Mouse (Mus musculus) ES-E14 (cell line): ENCODE results near the gene Rnf130. TPM values are rescaled to one million over a fixed set of nuclear protein-coding genes. Genes with fewer than 3 reads are reported as not detected.

Experiments
- DNase-seq: peaks from one replicate; pipeline ENCODE4 v3.0.0-alpha.2; 2013; ENCODE audit warnings: low read depth, low spot score
- H3K27ac ChIP-seq: 2 replicates; pipeline ENCODE4 v1.5.1; 2012; ENCODE audit warnings: low read depth, mild to moderate bottlenecking, low read length, moderate library complexity, mixed read lengths; ENCODE audit not compliant: poor library complexity, insufficient read depth, severe bottlenecking
- H3K36me3 ChIP-seq: 2 replicates; pipeline ENCODE4 v1.6.1; 2012; ENCODE audit warnings: mild to moderate bottlenecking, low read length, moderate library complexity, mixed read lengths; ENCODE audit not compliant: control insufficient read depth, poor library complexity, insufficient read depth, severe bottlenecking
- H3K4me1 ChIP-seq, 2 experiments: fragments of 150-350 bp in 1 of 2; sonication (generic) in 1 of 2; 2 replicates each; pipeline ENCODE4 v1.6.1; 2012; ENCODE audit warnings: low read length in 2 of 2, mild to moderate bottlenecking in 1 of 2, mixed read lengths in 1 of 2; ENCODE audit not compliant: control insufficient read depth in 2 of 2, insufficient read depth in 2 of 2, poor library complexity in 1 of 2
- H3K4me3 ChIP-seq, 2 experiments: fragments of 150-350 bp in 1 of 2; sonication (generic) in 1 of 2; 2 replicates each; pipeline ENCODE4 v1.5.1; 2012; ENCODE audit warnings: low read length in 2 of 2, low read depth in 1 of 2, mild to moderate bottlenecking in 1 of 2, mixed read lengths in 1 of 2; ENCODE audit not compliant: insufficient read depth in 1 of 2, poor library complexity in 1 of 2, severe bottlenecking in 1 of 2
- H3K9ac ChIP-seq: 2 replicates; pipeline ENCODE4 v1.6.1; 2012; ENCODE audit warnings: low read depth, mild to moderate bottlenecking, low read length, mixed read lengths; ENCODE audit not compliant: poor library complexity, insufficient read depth, severe bottlenecking
- H3K9me3 ChIP-seq: fragments of 150-350 bp; sonication (generic); 2 replicates; pipeline ENCODE4 v1.6.1; 2012; ENCODE audit warnings: low read depth, mild to moderate bottlenecking, low read length; ENCODE audit not compliant: control insufficient read depth, insufficient read depth
- CHD2 ChIP-seq: IDR thresholded peaks from 2 replicates; pipeline ENCODE4 v1.6.1; 2014; ENCODE audit warnings: mild to moderate bottlenecking, low read depth, low read length, inconsistent platforms
- HCFC1 ChIP-seq: IDR thresholded peaks from 2 replicates; pipeline ENCODE4 v1.6.1; 2012; ENCODE audit warnings: low read length, inconsistent platforms, borderline replicate concordance; ENCODE audit not compliant: insufficient read depth
- MAFK ChIP-seq: IDR thresholded peaks from 2 replicates; pipeline ENCODE4 v1.6.1; 2014; ENCODE audit warnings: mild to moderate bottlenecking, low read depth, low read length, inconsistent platforms; ENCODE audit not compliant: insufficient read depth
- ZC3H11A ChIP-seq: IDR thresholded peaks from 2 replicates; pipeline ENCODE4 v1.6.1; 2012; ENCODE audit warnings: low read depth, mild to moderate bottlenecking, inconsistent platforms, low read length, borderline replicate concordance
- ZNF384 ChIP-seq: IDR thresholded peaks from 2 replicates; pipeline ENCODE4 v1.6.1; 2012; ENCODE audit warnings: low read depth, low read length, inconsistent platforms
- in situ Hi-C, 2 experiments: fragments of 600-800 bp; cut with MboI; formaldehyde crosslinking; loops; one replicate each; pipeline ENCODE4 v1.15.1; 2025; ENCODE audit warnings: low sequenced_read_pairs in 2 of 2, inconsistent platforms in 1 of 2; ENCODE audit not compliant: unreplicated experiment in 2 of 2
- total RNA-seq: library from RNA; depleted of rRNA; stranded (reverse); fragments of 300-350 nt; gene quantifications from 2 replicates; pipeline ENCODE4 v1.2.3, GENCODE M21; 2012; rRNA removed

Gene Rnf130
- total RNA-seq, result 23.9 and 25.0 TPM in 2 replicates

GRCm38 (mm10) chr11:50024833-50025720, at the start of gene Rnf130:
Gene Rnf130 (plus strand): TSS chr11:50025346.
- no peak within 1 kb of the TSS for H3K27ac ChIP-seq
- H3K36me3 ChIP-seq, result no peaks in the 10 kb centered on the region
- TF ChIP-seq MAFK (no peak), ZNF384 (no peak), CHD2 (no peak), HCFC1 (no peak), ZC3H11A (no peak)
- 0 out of 4 replicates have a peak, but pooled peaks cover 0 to 2% of the 10 kb centered on the region in 2 experiments for H3K4me1 ChIP-seq
- DNase-seq, result peak; percentile 68
- H3K9ac ChIP-seq, result peak within 1 kb of the TSS; percentile 75
- H3K9me3 ChIP-seq, result no peaks in the 10 kb centered on the region
- in situ Hi-C loops, result no loop called here
- peak within 1 kb of the TSS; percentile 73 to 96 for H3K4me3 ChIP-seq

GRCm38 (mm10) chr11:49977963-49978568, 47.1 kb upstream of the Rnf130 start:
- H3K27ac ChIP-seq, result no peak overlapping the region
- in situ Hi-C loops, result no loop called here

GRCm38 (mm10) chr11:49978935-49979334, 46.2 kb upstream of the Rnf130 start:
- Histone ChIP-seq H3K9ac (no peak overlapping the region), H3K27ac (no peak overlapping the region), H3K9me3 (no peaks in the 10 kb centered on the region), H3K36me3 (no peaks in the 10 kb centered on the region), H3K4me3 (no peak overlapping the region), H3K4me1 (no peaks in the 10 kb centered on the region)
- no peak for DNase-seq
- in situ Hi-C loops, result no loop called here
- TF ChIP-seq HCFC1 (no peak), CHD2 (no peak), ZC3H11A (no peak), ZNF384 (no peak), MAFK (no peak)

More at GRCm38 (mm10) chr11:49977963-49978568, 47.1 kb upstream of the Rnf130 start:
- no peaks in the 10 kb centered on the region for H3K36me3 ChIP-seq
- H3K4me3 ChIP-seq, result no peak overlapping the region
- TF ChIP-seq MAFK (no peak), CHD2 (no peak), HCFC1 (no peak), ZC3H11A (no peak), ZNF384 (no peak)
- H3K4me1 ChIP-seq, result no peaks in the 10 kb centered on the region
- no peak for DNase-seq
- H3K9me3 ChIP-seq, result no peaks in the 10 kb centered on the region
- no peak overlapping the region for H3K9ac ChIP-seq

- no peak for DNase-seq
- H3K4me1 ChIP-seq, result no peaks in the 10 kb centered on the region
- H3K9me3 ChIP-seq, result no peaks in the 10 kb centered on the region
- TF ChIP-seq ZC3H11A, result no peak
- TF ChIP-seq MAFK, result no peak
- no peak for TF ChIP-seq CHD2
- no peak for TF ChIP-seq ZNF384
- no peak for TF ChIP-seq HCFC1
- no peak overlapping the region for H3K4me3 ChIP-seq
- no peaks in the 10 kb centered on the region for H3K36me3 ChIP-seq
- H3K27ac ChIP-seq, result no peak overlapping the region
- no peak overlapping the region for H3K9ac ChIP-seq
- in situ Hi-C loops, result no loop called here
Observed at GRCm38 (mm10) chr11:49980681-49981235, 44.4 kb upstream of the Rnf130 start.
